Mouse (Mus musculus): ENCODE measurements around the gene H2-T23.

H2-T23 gene

GRCm38 (mm10) chr17:35993675-35994074, 39.0 kb downstream of the H2-T23 start:
- peak; percentile 81 for DNase-seq (ENCODE audit: low spot score)

GRCm38 (mm10) chr17:35991781-35992180, 40.9 kb downstream of the H2-T23 start:
- no peak for DNase-seq (ENCODE audit: low spot score)

DNA sequence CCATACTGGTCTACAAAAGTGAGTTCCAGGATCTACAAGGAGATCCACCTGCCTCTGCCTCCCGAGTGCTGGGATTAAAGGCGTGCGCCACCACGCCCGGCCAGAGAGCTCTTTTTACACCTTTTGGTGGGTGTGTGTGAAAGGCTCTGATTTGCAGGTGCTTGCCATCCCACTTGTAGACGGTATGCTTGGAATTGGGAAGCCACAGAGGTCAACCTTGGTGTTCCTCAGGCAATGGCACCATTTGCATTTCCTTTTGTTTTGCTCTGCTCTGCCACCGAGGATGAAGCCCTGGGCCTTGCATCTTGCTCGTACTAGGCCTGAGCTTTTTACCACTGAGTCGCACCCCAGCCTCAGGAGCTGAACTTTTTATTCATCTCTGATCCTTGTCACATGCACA, 50.9 kb downstream of the H2-T23 start:
- no peak for DNase-seq (ENCODE audit: low spot score)

GRCm38 (mm10) chr17:35980363-35980754, 52.3 kb downstream of the H2-T23 start:
- DNase-seq (ENCODE audit: low spot score), result no peak
